Mouse (Mus musculus) brain, embryonic 18.5 days (tissue): Measurements from ENCODE around the gene Apobec3.
"Not testable (repeated sequence)": the region's sequence is repeated elsewhere in the genome, so short reads cannot be mapped to it uniquely, and the experiment has no call there.

Experiments
- DNase-seq: peaks from one replicate; pipeline ENCODE4 v3.0.0-alpha.2; 2012; ENCODE audit warnings: low read depth, low spot score

Apobec3 gene

GRCm38 (mm10) chr15:79895221-79896079 lies 4.0 kb downstream of the Apobec3 start:
- not testable (repeated sequence) for DNase-seq

DNA sequence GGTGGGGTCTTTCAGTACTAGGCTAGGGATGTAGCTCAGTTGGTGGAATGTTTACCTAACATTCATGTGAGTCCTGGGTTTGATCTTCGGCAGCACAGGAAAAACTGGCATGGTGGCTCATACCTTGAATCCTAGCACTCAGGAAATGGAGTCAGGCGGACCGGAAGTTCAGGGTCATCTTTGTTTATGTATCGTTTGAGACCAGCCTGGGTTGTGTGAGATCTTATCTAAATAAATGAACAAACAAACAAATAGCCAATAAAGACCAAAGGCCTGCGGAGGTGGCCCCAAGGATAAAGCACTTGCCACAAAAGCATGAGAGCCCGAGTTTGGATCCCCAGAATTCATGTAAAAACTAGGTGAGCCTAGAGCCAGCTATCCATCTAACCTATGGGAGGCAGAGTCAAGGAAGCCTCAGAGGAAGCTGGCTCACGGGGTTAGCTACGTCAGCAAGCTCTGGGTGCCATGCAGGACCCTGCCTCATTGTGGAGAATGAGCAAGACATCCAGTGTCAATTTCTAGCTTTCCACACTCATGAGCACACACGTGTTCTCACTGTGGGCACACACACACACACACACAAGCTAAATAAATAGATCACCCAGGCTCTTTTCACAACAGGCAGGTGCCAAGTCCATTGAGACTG lies 4.7 kb downstream of the Apobec3 start:
- no peak for DNase-seq

DNA sequence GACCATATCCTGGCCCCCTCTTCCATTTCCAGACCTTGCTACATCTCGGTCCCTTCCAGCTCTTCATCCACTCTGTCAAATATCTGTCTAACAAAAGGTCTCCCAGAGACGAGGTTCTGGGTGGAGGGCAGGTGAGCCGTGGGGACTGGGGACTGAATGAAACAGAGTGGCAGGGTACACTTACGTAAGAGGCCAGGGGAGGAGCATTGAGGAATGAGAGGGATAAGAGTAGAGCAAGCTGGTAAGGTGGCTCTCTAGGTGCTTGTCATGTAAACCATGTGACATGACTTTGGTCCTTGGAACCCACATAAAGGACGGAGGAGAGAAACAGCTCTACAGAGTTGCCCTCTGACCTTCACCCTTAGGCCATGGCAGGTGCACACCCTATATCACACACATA lies 7.5 kb downstream of the Apobec3 start:
- DNase-seq: no peak

GRCm38 (mm10) chr15:79899828-79900510 lies 8.5 kb downstream of the Apobec3 start:
- DNase-seq: no peak

DNA sequence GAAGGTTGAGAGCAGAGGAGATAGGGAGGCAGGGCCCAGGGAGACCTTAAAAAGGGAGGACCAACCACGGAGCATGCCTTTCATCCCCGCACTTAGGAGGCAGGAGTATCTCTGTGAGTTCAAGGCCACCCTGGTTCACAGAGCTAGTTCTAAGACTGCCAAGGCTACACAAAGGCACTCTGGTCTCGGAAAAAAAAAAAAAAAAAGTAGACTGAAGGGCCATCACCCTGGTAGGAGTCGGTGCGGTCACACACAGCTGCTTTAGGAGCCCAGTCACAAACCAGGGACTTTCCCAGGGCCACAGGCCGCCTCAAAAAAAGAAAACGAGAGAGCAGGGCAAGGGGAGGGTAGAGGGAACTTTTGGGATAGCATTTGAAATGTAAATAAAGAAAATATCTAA lies 9.3 kb downstream of the Apobec3 start:
- DNase-seq: no peak

GRCm38 (mm10) chr15:79901399-79901798 lies 9.9 kb downstream of the Apobec3 start:
- DNase-seq: no peak

DNA sequence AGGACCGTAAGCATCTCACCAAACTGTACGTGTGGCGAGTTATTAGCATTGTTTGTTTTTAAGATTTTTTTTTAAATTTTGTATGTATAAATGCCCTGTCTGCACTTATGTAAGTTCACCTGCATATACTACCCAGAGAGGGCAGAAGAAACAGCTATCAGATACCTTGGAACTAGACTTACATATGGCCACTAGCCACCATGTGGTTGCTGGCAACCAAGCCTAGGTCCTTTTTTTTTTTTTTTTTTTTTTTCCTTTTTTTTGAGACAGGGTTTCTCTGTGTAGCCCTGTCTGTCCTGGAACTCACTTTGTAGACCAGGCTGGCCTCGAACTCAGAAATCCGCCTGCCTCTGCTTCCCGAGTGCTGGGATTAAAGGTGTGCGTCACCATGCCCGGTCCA lies 11.6 kb downstream of the Apobec3 start:
- DNase-seq: not testable (repeated sequence)

GRCm38 (mm10) chr15:79903963-79904362 lies 12.5 kb downstream of the Apobec3 start:
- DNase-seq: no peak

DNA sequence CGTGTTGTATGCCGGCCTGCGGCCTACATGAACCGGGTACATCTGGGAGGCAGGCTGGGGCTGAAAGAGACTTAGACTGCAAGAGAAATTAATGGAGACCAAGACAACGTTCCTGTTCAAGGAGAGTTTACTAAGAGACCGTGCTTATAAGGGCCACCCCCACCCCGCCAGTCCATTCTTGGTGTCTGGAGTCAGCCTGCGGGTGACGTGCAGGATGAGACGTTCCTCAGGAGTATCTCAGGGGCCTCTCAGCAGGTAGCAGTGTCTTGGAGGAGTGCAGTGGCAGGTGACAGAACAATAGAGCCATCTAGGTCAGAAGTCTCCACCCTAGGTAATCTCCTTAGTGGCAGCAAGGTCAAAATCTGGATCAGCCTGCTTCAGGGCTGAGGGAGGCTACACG lies 13.2 kb downstream of the Apobec3 start:
- not testable (repeated sequence) for DNase-seq

- DNase-seq: no peak
Observed at GRCm38 (mm10) chr15:79905211-79905610, 13.8 kb downstream of the Apobec3 start.

DNA sequence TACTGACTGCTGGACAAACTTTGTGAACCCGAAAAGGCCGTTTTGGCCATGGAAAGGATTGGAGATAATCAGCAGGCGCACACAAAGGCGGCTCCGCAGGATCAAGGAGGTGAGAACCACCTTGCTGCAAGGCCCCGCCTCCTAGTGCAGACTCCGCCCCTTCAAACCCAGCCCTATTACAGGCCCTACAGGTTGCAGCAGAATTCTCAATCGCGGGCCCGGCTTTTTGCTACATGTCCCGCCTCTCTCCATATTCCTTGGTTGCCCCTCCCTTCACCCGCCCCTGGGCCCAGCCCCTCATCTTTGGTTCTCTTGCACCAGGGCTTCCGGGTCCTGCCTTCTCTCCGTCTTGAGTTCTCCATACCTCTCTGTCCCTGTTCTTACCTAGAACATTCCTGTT lies 15.4 kb downstream of the Apobec3 start:
- DNase-seq: no peak

- not testable (repeated sequence) for DNase-seq
Observed at GRCm38 (mm10) chr15:79909006-79909405, 17.5 kb downstream of the Apobec3 start.

DNA sequence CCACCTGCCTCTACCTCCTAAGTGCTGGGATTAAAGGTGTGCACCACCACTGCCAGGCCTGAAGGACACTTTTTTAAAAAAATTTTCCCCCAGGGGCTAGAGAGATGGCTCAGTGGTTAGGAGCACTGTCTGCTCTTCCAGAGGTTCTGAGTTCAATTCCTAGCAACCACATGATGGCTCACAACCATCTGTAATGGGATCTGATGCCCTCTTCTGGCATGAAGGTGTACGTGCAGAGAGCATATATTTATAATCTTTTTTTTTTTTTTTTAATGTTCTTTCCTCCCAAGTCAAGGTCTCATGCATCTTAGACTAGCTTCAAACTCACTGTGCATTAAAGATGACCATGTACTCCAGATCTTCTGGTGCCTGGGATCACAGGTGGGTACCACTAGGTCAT lies 19.4 kb downstream of the Apobec3 start:
- not testable (repeated sequence) for DNase-seq

DNA sequence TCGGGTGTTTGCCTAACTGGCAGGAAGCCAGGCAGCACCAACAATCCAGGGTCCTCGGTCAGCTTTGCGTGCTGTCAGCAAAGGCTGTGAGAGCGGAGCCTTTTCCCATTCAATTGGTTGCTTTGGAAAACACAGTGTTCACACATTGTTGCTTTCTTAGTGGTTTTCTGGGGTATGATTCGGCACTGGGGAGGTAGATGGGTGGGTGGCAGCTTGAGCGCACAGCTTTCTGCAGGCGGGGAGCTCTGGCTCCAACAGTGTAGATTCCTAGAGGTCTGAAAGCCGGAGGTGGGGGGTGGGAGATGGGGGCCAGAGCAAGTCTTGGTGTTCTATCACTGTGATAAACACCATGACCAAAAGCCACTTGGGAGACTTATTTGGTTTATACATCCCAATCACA lies 19.9 kb downstream of the Apobec3 start:
- DNase-seq: no peak

GRCm38 (mm10) chr15:79913761-79914346 lies 22.4 kb downstream of the Apobec3 start:
- no peak for DNase-seq

- no peak for DNase-seq
Observed at GRCm38 (mm10) chr15:79914357-79914756, 22.9 kb downstream of the Apobec3 start.

DNA sequence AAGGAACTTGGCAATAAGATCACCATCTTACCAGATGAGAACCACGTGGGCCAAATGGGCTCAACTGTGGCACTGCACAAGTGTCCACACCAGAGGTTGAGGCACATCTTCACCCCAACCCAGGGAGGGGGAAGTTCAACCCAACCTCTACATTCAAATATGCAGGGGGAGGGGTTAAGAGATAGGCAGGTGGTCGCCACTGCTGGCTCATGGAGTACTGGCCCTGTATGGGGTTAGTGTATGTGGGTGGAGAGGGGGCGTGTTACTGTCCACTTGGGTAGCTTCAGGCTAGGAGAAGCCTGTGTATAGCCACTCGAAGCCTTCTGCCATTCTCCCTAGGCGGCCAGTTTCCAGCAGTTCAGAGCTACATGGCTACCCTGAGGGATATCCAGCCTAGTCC lies 24.7 kb downstream of the Apobec3 start:
- no peak for DNase-seq

DNA sequence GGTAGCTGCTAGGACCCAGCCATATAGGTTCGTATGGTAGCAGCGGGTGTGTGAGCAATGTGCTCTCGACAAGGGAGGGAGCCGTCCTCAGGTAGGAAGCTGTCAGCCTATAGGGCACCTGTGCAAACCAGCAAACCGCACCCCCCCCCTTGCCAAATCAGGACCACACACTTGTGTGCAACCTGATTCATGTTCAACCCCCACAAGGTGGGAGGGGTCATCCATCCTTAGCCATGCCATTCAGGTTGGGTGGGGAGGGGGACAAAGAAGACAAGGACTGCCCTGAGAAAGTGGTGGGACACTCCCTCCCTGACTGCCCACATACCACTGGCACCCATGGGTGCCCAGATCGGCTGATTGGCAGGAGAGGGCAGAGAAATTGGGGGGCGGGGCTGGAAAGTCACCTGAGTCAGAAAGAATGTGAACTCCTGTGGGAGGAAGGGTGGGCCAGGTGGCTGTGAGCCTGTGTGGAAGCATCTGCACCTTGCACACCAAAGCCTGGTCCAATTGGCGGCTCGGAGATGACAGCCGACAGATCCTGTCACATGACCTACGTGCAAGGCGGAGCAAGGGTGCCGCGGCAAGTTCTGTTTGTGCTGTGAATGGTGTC lies 25.8 kb downstream of the Apobec3 start:
- DNase-seq: no peak

DNA sequence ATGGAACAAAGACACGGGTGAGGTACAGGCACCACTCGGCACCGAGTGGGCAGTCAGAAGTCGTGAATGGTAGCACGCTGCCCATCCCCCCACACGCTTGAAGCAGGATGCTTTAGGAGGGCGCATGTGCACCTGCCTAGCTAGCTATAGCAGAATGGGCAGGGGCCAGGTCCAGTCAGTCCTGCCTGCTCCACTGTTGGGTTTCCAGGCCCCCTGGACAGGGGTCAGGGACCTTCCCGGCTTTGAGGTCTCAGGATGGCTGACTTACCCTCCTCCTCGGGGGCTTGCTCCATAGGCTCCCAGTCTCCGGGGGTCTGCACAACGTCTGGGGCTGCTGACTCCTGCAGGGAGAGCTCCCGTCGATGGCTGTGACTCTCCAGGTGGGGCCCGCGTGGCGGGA lies 27.0 kb downstream of the Apobec3 start:
- DNase-seq: no peak

GRCm38 (mm10) chr15:79919787-79920186 lies 28.3 kb downstream of the Apobec3 start:
- no peak for DNase-seq

GRCm38 (mm10) chr15:79926856-79927416 lies 35.5 kb downstream of the Apobec3 start:
- DNase-seq: no peak
